Mouse (Mus musculus) ES-E14 (cell line): ENCODE data around the gene Faap20. TPM values are rescaled to one million over a fixed set of nuclear protein-coding genes. Genes with fewer than 3 reads are reported as not detected.
A peak's percentile ranks its signal among the peaks of the same experiment; 100 is the strongest.

Experiments used
- DNase-seq: peaks from one replicate; pipeline ENCODE4 v3.0.0-alpha.2; 2013; ENCODE audit warnings: low read depth, low spot score
- H3K27ac ChIP-seq: 2 replicates; pipeline ENCODE4 v1.5.1; 2012; ENCODE audit warnings: low read depth, mild to moderate bottlenecking, low read length, moderate library complexity, mixed read lengths; ENCODE audit not compliant: poor library complexity, insufficient read depth, severe bottlenecking
- H3K36me3 ChIP-seq: 2 replicates; pipeline ENCODE4 v1.6.1; 2012; ENCODE audit warnings: mild to moderate bottlenecking, low read length, moderate library complexity, mixed read lengths; ENCODE audit not compliant: control insufficient read depth, poor library complexity, insufficient read depth, severe bottlenecking
- H3K4me1 ChIP-seq, 2 experiments: fragments of 150-350 bp in 1 of 2; sonication (generic) in 1 of 2; 2 replicates each; pipeline ENCODE4 v1.6.1; 2012; ENCODE audit warnings: low read length in 2 of 2, mild to moderate bottlenecking in 1 of 2, mixed read lengths in 1 of 2; ENCODE audit not compliant: control insufficient read depth in 2 of 2, insufficient read depth in 2 of 2, poor library complexity in 1 of 2
- H3K4me3 ChIP-seq, 2 experiments: fragments of 150-350 bp in 1 of 2; sonication (generic) in 1 of 2; 2 replicates each; pipeline ENCODE4 v1.5.1; 2012; ENCODE audit warnings: low read length in 2 of 2, low read depth in 1 of 2, mild to moderate bottlenecking in 1 of 2, mixed read lengths in 1 of 2; ENCODE audit not compliant: insufficient read depth in 1 of 2, poor library complexity in 1 of 2, severe bottlenecking in 1 of 2
- H3K9ac ChIP-seq: 2 replicates; pipeline ENCODE4 v1.6.1; 2012; ENCODE audit warnings: low read depth, mild to moderate bottlenecking, low read length, mixed read lengths; ENCODE audit not compliant: poor library complexity, insufficient read depth, severe bottlenecking
- H3K9me3 ChIP-seq: fragments of 150-350 bp; sonication (generic); 2 replicates; pipeline ENCODE4 v1.6.1; 2012; ENCODE audit warnings: low read depth, mild to moderate bottlenecking, low read length; ENCODE audit not compliant: control insufficient read depth, insufficient read depth
- CHD2 ChIP-seq: IDR thresholded peaks from 2 replicates; pipeline ENCODE4 v1.6.1; 2014; ENCODE audit warnings: mild to moderate bottlenecking, low read depth, low read length, inconsistent platforms
- HCFC1 ChIP-seq: IDR thresholded peaks from 2 replicates; pipeline ENCODE4 v1.6.1; 2012; ENCODE audit warnings: low read length, inconsistent platforms, borderline replicate concordance; ENCODE audit not compliant: insufficient read depth
- MAFK ChIP-seq: IDR thresholded peaks from 2 replicates; pipeline ENCODE4 v1.6.1; 2014; ENCODE audit warnings: mild to moderate bottlenecking, low read depth, low read length, inconsistent platforms; ENCODE audit not compliant: insufficient read depth
- ZC3H11A ChIP-seq: IDR thresholded peaks from 2 replicates; pipeline ENCODE4 v1.6.1; 2012; ENCODE audit warnings: low read depth, mild to moderate bottlenecking, inconsistent platforms, low read length, borderline replicate concordance
- ZNF384 ChIP-seq: IDR thresholded peaks from 2 replicates; pipeline ENCODE4 v1.6.1; 2012; ENCODE audit warnings: low read depth, low read length, inconsistent platforms
- in situ Hi-C, 2 experiments: fragments of 600-800 bp; cut with MboI; formaldehyde crosslinking; loops; one replicate each; pipeline ENCODE4 v1.15.1; 2025; ENCODE audit warnings: low sequenced_read_pairs in 2 of 2, inconsistent platforms in 1 of 2; ENCODE audit not compliant: unreplicated experiment in 2 of 2
- total RNA-seq: library from RNA; depleted of rRNA; stranded (reverse); fragments of 300-350 nt; gene quantifications from 2 replicates; pipeline ENCODE4 v1.2.3, GENCODE M21; 2012; rRNA removed

Gene Faap20
- 16.4 and 17.8 TPM in 2 replicates for total RNA-seq

DNA sequence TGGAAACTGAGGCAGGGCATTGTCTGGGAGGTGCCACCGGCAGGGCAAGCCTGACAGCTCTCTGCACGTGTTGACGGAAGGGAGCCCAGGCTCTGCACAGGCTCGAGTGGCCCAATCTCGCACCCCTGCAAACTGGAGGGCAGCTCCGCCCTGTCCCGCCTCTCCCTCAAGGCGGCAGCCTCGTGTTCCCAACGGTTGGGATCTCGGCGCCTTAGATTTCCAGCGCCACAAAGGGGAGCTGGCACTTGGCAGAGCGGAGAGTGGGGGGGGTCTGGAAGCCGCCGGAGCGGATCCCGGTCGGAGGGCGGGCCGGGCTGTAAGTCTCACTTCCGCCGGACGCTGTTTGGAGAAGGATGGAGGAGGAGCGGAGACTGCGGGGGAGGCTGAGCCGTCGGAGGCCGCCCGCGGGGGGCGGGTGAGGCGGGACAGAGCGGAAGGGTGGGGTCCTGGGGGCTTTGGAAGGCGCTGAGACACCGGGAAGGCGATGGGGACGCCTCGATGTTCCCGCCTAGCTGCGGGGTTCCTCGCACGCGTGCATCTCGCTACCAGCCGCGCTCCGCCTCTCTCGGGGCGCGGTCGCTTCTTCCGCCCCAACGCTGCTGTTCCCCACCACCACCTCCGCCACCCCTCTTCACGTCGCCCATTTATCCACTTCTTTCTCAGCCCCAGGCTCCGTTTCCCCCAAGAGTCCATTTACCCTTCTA lies at the start of gene Faap20:
Faap20 (plus strand) TSS at position 155 of the 704 bp plus-strand sequence.
- H3K4me1 ChIP-seq = peaks cover 5 to 10% of the 10 kb centered on the region in 2 experiments; a peak in 2 of 4 replicates
- no peak for TF ChIP-seq MAFK
- TF ChIP-seq HCFC1 = no peak
- TF ChIP-seq ZNF384 = no peak
- TF ChIP-seq ZC3H11A = no peak
- no peak for TF ChIP-seq CHD2
- peak within 1 kb of the TSS; percentile 95 for H3K27ac ChIP-seq
- H3K36me3 ChIP-seq = peaks cover 4% of the 10 kb centered on the region; the same call in 1 of the 2 replicates
- DNase-seq = peak; percentile 72
- in situ Hi-C loops = loop anchor here (5.0 to 25.0 kb wide), 2 partner anchors 157 to 362 kb away; partner anchors contain the start of gene Fam213b (in 1 of the 2)
- no peaks in the 10 kb centered on the region for H3K9me3 ChIP-seq
- peak within 1 kb of the TSS; percentile 81 to 94 for H3K4me3 ChIP-seq
- H3K9ac ChIP-seq = peak within 1 kb of the TSS; percentile 95

- in situ Hi-C loops = no loop called here
Observed at GRCm38 (mm10) chr4:155200861-155201390, 48.7 kb upstream of the Faap20 start.

DNA sequence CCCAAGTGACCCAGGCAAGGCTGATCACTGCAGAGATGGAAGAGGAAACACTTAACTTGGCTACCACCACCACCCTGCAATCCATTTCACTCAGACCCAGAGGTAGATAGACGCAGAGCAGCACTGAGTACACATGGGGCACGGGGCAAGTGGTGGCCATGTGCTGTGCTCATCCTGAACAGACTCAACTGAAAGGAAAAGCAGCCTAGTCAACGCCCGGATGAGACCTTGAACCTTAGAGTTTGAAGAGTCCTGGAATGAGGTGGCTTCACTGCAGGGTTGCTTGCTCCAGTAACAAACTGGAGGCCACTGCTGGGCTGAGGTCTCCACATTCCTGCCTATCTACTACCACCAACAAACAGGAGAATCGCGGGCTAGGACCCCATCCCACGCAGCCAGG lies 47.8 kb upstream of the Faap20 start:
- H3K4me1 ChIP-seq = peaks cover 3 to 8% of the 10 kb centered on the region in 2 experiments; a peak in 3 of 4 replicates
- H3K27ac ChIP-seq = no peak overlapping the region
- no peak for DNase-seq
- no peak overlapping the region for H3K4me3 ChIP-seq
- H3K36me3 ChIP-seq = peaks cover 5% of the 10 kb centered on the region; the same call in 1 of the 2 replicates
- TF ChIP-seq ZC3H11A = no peak
- no peak for TF ChIP-seq ZNF384
- no peak for TF ChIP-seq HCFC1
- no peak for TF ChIP-seq MAFK
- no peak for TF ChIP-seq CHD2
- H3K9ac ChIP-seq = no peak overlapping the region
- in situ Hi-C loops = no loop called here
- no peaks in the 10 kb centered on the region for H3K9me3 ChIP-seq

More at GRCm38 (mm10) chr4:155200861-155201390, 48.7 kb upstream of the Faap20 start:
- no peaks in the 10 kb centered on the region for H3K9me3 ChIP-seq
- H3K4me3 ChIP-seq = no peak overlapping the region
- peaks cover 5% of the 10 kb centered on the region; the same call in 1 of the 2 replicates for H3K36me3 ChIP-seq
- H3K9ac ChIP-seq = no peak overlapping the region
- H3K4me1 ChIP-seq = peaks cover 3 to 14% of the 10 kb centered on the region in 2 experiments; a peak in 3 of 4 replicates
- DNase-seq = no peak
- TF ChIP-seq ZNF384 = no peak
- TF ChIP-seq MAFK = no peak
- no peak for TF ChIP-seq HCFC1
- no peak for TF ChIP-seq CHD2
- TF ChIP-seq ZC3H11A = no peak
- H3K27ac ChIP-seq = no peak overlapping the region

GRCm38 (mm10) chr4:155205919-155206318 lies 43.7 kb upstream of the Faap20 start:
- no peaks in the 10 kb centered on the region for H3K9me3 ChIP-seq
- in situ Hi-C loops = no loop called here
- TF ChIP-seq MAFK = no peak
- no peak for TF ChIP-seq ZNF384
- TF ChIP-seq HCFC1 = no peak
- TF ChIP-seq CHD2 = no peak
- no peak for TF ChIP-seq ZC3H11A
- H3K27ac ChIP-seq = no peak overlapping the region
- H3K9ac ChIP-seq = no peak overlapping the region
- H3K4me3 ChIP-seq = no peak overlapping the region
- peaks cover 7% of the 10 kb centered on the region; the same call in 1 of the 2 replicates for H3K36me3 ChIP-seq
- peaks cover 2 to 16% of the 10 kb centered on the region in 2 experiments; a peak in 3 of 4 replicates for H3K4me1 ChIP-seq
- no peak for DNase-seq
